Mouse (Mus musculus): ENCODE data around the gene Kifc5b. TPM values are rescaled to one million over a fixed set of nuclear protein-coding genes. Genes with fewer than 3 reads are reported as not detected.
"Not testable (repeated sequence)": the region's sequence is repeated elsewhere in the genome, so short reads cannot be mapped to it uniquely, and the experiment has no call there.

Kifc5b gene
- polyA plus RNA-seq, 1 experiment from 2014 or later, result 5.2 TPM

DNA sequence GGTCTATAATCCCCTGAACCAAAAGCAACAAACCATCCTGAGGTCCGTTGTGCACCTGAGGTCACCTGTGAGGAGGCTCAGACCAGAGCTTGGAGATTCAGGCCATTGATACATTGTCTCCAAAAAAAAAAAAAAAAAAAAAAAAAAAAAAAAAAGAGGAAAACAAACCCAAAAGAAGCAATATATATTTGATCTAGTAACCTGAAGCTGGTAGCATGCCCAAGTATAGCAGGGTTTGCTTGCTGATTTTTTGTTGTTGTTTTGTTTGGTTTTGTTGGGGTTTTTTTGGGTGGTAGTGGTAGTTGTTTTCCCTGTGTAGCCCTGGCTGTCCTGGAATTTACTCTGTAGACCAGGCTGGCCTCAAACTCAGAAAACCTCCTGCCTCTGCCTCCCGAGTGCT lies 1.5 kb downstream of the Kifc5b start:
- Histone ChIP-seq H3K9ac (peak overlapping the region; percentile 91), H3K4me3 (replicated peaks) (peak overlapping the region; percentile 86), H3K27me3 (no peaks in the 10 kb centered on the region), H3K36me3 (peaks cover 35% of the 10 kb centered on the region), H3K9me3 (replicated peaks) (no peaks in the 10 kb centered on the region), H3K4me1 (replicated peaks) (peaks cover 32% of the 10 kb centered on the region), H3K4me2 (peak overlapping the region; percentile 78), H3K27ac (no peak overlapping the region)
- WGBS (ENCODE audit: insufficient replicate concordance), result 86% methylated on average over 2 of the region's 2 CpGs
- ATAC-seq (ENCODE audit: low read depth) (no peak), DNase-seq (no peak)

- H3K36me3 ChIP-seq, result peaks cover 47% of the 10 kb centered on the region
- not testable (repeated sequence) for H3K9me3 ChIP-seq (replicated peaks); H3K27me3 ChIP-seq; ATAC-seq (ENCODE audit: low read depth); DNase-seq; H3K27ac ChIP-seq
- peak overlapping the region; percentile 78 for H3K4me2 ChIP-seq
- 0 out of 2 replicates have a peak overlapping the region, but pooled peaks have one; percentile 18 for H3K4me3 ChIP-seq (replicated peaks)
- WGBS (ENCODE audit: insufficient replicate concordance), result 46% methylated on average over 2 of the region's 2 CpGs
- H3K4me1 ChIP-seq (replicated peaks), result peaks cover 32% of the 10 kb centered on the region
- peak overlapping the region; percentile 33; the same call in 1 of the 2 replicates for H3K9ac ChIP-seq
Observed at GRCm38 (mm10) chr17:26919516-26919915, 2.6 kb downstream of the Kifc5b start.

- H3K27ac ChIP-seq; H3K9ac ChIP-seq; H3K4me3 ChIP-seq (replicated peaks); H3K9me3 ChIP-seq (replicated peaks); H3K4me2 ChIP-seq; DNase-seq; ATAC-seq (ENCODE audit: low read depth); H3K27me3 ChIP-seq: not testable (repeated sequence)
- Histone ChIP-seq H3K36me3 (peaks cover 76% of the 10 kb centered on the region), H3K4me1 (replicated peaks) (peaks cover 28% of the 10 kb centered on the region)
- 84% methylated on average over 6 of the region's 6 CpGs for WGBS (ENCODE audit: insufficient replicate concordance)
Observed at GRCm38 (mm10) chr17:26922368-26922767, 5.5 kb downstream of the Kifc5b start.

- not testable (repeated sequence) for DNase-seq
- peaks cover 97% of the 10 kb centered on the region for H3K36me3 ChIP-seq
Observed at GRCm38 (mm10) chr17:26925414-26925813, 8.5 kb downstream of the Kifc5b start.

DNA sequence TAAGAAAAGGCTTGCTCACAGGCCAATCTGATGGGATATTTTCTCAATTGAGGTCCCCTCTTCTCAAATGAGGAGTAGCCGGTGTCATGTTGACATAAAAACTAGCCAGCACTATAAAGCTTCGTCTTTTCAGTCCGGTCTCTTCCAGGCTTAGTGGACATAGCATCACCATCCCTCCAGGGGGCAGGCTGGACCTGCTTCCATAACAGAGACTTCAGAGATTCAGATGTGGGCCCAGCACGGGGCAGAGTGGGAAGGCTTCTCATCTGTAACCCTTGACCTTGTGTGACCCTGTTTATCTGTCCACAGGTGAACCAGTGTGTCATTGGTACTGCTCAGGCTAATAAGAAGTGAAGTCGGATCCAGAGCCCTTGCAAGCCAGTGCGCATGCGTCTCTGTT lies 14.9 kb downstream of the Kifc5b start:
- not testable (repeated sequence) for H3K4me2 ChIP-seq; ATAC-seq (ENCODE audit: low read depth); H3K27me3 ChIP-seq; H3K4me3 ChIP-seq (replicated peaks); H3K9me3 ChIP-seq (replicated peaks); H3K9ac ChIP-seq; DNase-seq
- Histone ChIP-seq H3K27ac (0 out of 2 replicates have a peak overlapping the region, but pooled peaks have one; percentile 15), H3K4me1 (replicated peaks) (peaks cover 28% of the 10 kb centered on the region), H3K36me3 (peaks cover 86% of the 10 kb centered on the region)
- WGBS (ENCODE audit: insufficient replicate concordance), result 72% methylated on average over 7 of the region's 7 CpGs

More at GRCm38 (mm10) chr17:26925414-26925813, 8.5 kb downstream of the Kifc5b start:
- not testable (repeated sequence) for ATAC-seq (ENCODE audit: low read depth); H3K4me3 ChIP-seq (replicated peaks); H3K4me2 ChIP-seq; H3K9ac ChIP-seq; H3K9me3 ChIP-seq (replicated peaks); H3K4me1 ChIP-seq (replicated peaks); H3K27ac ChIP-seq; H3K27me3 ChIP-seq
- WGBS (ENCODE audit: insufficient replicate concordance), result 95% methylated on average over 9 of the region's 9 CpGs

DNA sequence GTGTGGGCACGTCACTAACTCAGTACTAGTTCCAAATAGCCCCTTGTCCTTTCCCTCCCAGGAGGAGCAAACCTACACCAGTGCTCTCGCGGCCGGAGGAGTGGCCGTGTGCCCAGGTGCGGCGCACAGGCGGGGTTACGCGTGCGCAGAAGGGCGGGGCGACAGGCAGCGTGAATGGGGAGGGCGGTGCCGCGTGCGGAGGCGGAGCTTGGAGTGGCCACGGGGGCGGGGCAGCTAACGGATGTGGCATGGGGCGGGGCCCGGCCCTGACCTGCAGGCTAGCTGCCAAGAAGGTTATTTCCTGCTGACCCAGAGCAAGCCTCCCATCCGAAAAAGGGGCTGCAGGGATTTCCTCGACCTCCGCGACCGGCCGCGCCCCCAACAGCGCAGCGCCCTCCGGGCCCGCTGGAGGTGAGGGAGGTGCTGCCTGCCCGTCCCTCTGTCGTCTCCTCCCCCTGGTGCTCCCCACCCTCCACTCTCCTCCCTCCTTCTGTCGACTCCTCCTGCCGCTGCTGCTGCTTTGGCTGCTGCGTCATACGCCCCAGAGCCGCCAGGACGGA lies 16.0 kb downstream of the Kifc5b start, which contains the start of gene Phf1:
Gene Phf1, plus strand, starts transcription at position 214 of the 560 bp plus-strand sequence.
- Histone ChIP-seq H3K27me3 (no peaks in the 10 kb centered on the region), H3K4me1 (replicated peaks) (peaks cover 37% of the 10 kb centered on the region), H3K9ac (peak within 1 kb of the TSS; percentile 81), H3K9me3 (replicated peaks) (no peaks in the 10 kb centered on the region), H3K36me3 (peaks cover 86% of the 10 kb centered on the region), H3K27ac (peak within 1 kb of the TSS; percentile 81), H3K4me2 (peak within 1 kb of the TSS; percentile 99), H3K4me3 (replicated peaks) (peak within 1 kb of the TSS; percentile 71)
- WGBS (ENCODE audit: insufficient replicate concordance), result under 1% methylated on average over 43 of the region's 43 CpGs
- peak; percentile 94 for DNase-seq
- ATAC-seq (ENCODE audit: low read depth), result peak; percentile 92

DNA sequence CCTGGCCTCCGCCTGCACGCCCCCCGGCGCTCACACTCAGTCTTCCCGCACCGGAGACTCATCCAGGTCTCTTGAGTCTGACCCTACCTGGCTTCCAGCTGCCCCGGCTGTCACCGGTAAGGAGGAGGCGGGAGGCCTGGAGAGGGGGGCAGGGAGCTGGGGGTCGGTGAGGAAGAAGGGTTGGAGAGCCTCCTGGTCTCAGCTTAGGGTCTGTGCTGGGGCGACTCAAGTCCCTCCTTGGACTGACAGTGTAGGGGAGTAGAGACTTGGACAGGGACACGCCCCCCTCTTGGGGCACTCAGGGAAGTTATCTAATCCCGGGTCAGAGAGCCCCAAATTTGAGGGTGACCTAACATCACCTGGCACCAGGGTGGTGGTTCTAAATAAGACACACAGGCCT lies 16.5 kb downstream of the Kifc5b start:
- Histone ChIP-seq H3K27me3 (no peaks in the 10 kb centered on the region), H3K4me1 (replicated peaks) (peaks cover 42% of the 10 kb centered on the region), H3K27ac (peak overlapping the region; percentile 81), H3K4me2 (peak overlapping the region; percentile 99), H3K9ac (peak overlapping the region; percentile 81), H3K9me3 (replicated peaks) (no peaks in the 10 kb centered on the region), H3K36me3 (peaks cover 83% of the 10 kb centered on the region), H3K4me3 (replicated peaks) (peak overlapping the region; percentile 71)
- peak; percentile 4; the same call in 1 of the 2 replicates for ATAC-seq (ENCODE audit: low read depth)
- WGBS (ENCODE audit: insufficient replicate concordance), result 8% methylated on average over 13 of the region's 13 CpGs
- no peak for DNase-seq

DNA sequence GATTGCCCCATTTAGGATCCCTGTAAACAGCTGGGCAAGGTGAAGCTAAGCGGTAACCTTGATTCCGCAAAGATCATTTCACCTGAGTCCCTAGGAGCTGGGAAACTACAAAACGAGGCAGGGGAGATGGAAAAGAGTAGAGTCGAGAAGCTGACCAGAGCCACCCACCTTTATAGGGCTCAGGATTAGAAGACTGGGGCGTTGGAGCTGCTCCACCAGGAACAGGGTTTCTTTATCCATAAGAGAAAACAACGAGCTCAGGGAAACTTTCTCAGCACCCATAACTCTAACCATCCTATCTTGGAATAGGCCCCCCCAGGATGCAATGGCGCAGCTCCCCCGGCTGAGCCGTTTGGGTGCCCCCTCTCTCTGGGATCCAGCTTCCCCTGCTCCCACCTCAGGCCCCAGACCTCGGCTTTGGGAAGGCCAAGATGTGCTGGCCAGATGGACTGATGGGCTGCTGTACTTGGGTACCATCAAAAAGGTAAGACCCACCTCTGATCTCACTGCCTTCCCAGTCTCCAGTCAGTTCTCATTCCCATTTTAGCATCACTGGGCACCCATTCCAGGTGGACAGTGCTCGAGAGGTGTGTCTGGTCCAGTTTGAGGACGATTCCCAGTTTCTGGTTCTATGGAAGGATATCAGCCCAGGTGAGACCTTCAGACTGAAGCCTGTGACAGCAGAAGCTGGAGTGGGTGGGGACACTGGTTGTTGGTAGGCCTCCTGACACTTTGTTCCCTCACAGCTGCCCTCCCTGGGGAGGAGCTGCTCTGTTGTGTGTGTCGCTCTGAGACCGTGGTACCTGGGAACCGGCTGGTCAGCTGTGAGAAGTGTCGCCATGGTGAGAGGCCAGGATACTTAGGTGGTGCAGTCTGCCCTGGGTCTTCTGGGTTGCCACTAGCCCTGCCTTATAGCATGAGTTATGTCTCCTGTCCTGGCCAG lies 17.3 kb downstream of the Kifc5b start:
- Histone ChIP-seq H3K9me3 (replicated peaks) (no peaks in the 10 kb centered on the region), H3K4me2 (peak overlapping the region; percentile 99), H3K27ac (no peak overlapping the region; the same call in 1 of the 2 replicates), H3K4me3 (replicated peaks) (peak overlapping the region; percentile 71), H3K9ac (peak overlapping the region; percentile 81), H3K36me3 (peaks cover 76% of the 10 kb centered on the region), H3K27me3 (no peaks in the 10 kb centered on the region), H3K4me1 (replicated peaks) (peaks cover 46% of the 10 kb centered on the region)
- ATAC-seq (ENCODE audit: low read depth) (no peak), DNase-seq (no peak)
- 74% methylated on average over 16 of the region's 16 CpGs for WGBS (ENCODE audit: insufficient replicate concordance)

GRCm38 (mm10) chr17:26935027-26935426 lies 18.1 kb downstream of the Kifc5b start:
- Histone ChIP-seq H3K4me1 (replicated peaks) (peaks cover 49% of the 10 kb centered on the region), H3K27ac (no peak overlapping the region), H3K9me3 (replicated peaks) (no peaks in the 10 kb centered on the region), H3K36me3 (peaks cover 68% of the 10 kb centered on the region), H3K4me3 (replicated peaks) (no peak overlapping the region), H3K9ac (no peak overlapping the region), H3K27me3 (no peaks in the 10 kb centered on the region), H3K4me2 (no peak overlapping the region)
- no peak for DNase-seq
- ATAC-seq (ENCODE audit: low read depth), result no peak
- 86% methylated on average over 9 of the region's 9 CpGs for WGBS (ENCODE audit: insufficient replicate concordance)

- peaks cover 53% of the 10 kb centered on the region for H3K36me3 ChIP-seq
- H3K4me2 ChIP-seq, result no peak overlapping the region
- H3K27ac ChIP-seq, result peak overlapping the region; percentile 5; the same call in 1 of the 2 replicates
- ATAC-seq (ENCODE audit: low read depth) (no peak), DNase-seq (no peak)
- peaks cover 63% of the 10 kb centered on the region for H3K4me1 ChIP-seq (replicated peaks)
- 82% methylated on average over 12 of the region's 12 CpGs for WGBS (ENCODE audit: insufficient replicate concordance)
- H3K4me3 ChIP-seq (replicated peaks), result no peak overlapping the region
- no peaks in the 10 kb centered on the region for H3K9me3 ChIP-seq (replicated peaks)
- H3K9ac ChIP-seq, result 0 out of 2 replicates have a peak overlapping the region, but pooled peaks have one; percentile 19
- no peaks in the 10 kb centered on the region for H3K27me3 ChIP-seq
Observed at GRCm38 (mm10) chr17:26936453-26936852, 19.6 kb downstream of the Kifc5b start.

Data from liver, embryonic 13.5 days (tissue).